Mouse (Mus musculus): ENCODE results near the gene Zdhhc20.
"Not testable (repeated sequence)": the region's sequence is repeated elsewhere in the genome, so short reads cannot be mapped to it uniquely, and the experiment has no call there.

Zdhhc20 gene

DNA sequence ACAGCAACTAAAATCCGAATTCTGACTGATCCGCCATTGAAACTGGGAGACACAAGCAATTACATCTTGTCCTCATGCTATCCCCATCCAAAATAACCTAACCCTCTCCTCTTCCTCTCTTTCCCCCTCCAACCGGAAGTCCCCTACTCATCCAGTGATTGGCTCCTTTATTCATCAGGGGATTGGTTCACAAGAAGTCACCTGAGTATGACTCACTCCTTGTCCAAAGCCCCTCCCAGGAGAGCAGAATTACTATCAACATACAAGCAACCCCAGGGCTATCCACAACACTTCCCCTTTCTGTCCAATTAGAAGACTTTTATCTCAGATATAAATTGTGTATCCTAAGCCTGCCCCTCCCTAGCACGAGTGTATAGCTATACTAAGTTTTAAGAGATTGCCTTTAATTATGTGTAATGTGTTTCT lies 28.1 kb downstream of the Zdhhc20 start:
- CTCF ChIA-PET, result interaction anchor here in 1 of 4 experiments (1.0 kb wide), 1 partner anchor 38 kb away, joined by 3 read pairs; no protein-coding TSS in a partner anchor
- POLR2A ChIA-PET, result interaction anchor here in 2 of 4 experiments (0.8 to 4.1 kb wide), 24 partner anchors 8 to 65 kb away, joined by 3 to 24 read pairs (median 5); partner anchors contain the start of genes Mrpl57 (in 2 of the 2), Ska3 (in 2 of the 2), Zdhhc20 (in 2 of the 2) and Sap18 (in 1 of the 2)

DNA sequence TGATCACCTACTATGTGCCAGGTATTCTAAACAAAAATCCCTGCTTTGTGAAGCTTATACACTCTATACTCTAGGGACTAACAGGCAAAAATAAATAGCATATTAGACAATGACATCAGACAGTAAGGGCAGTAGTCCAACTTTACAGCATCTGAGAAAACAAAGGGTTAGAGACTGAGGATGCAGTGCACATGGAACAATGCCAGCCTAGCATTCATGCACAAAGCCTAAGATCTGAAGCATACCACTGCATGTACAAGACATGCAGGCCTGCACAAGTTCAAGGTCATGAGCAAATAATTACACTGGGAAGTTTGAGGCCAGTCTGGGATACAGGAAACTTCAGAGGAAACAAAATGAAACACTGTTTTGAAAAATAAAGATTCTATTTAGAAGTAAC lies 30.6 kb downstream of the Zdhhc20 start:
- ChIA-PET CTCF (no interaction called here), POLR2A (interaction anchor here in 2 of 4 experiments (0.9 to 4.1 kb wide), 9 partner anchors 8 to 33 kb away, joined by 3 to 24 read pairs (median 7); partner anchors contain the start of genes Mrpl57 (in 1 of the 2), Ska3 (in 1 of the 2) and Zdhhc20 (in 1 of the 2))

DNA sequence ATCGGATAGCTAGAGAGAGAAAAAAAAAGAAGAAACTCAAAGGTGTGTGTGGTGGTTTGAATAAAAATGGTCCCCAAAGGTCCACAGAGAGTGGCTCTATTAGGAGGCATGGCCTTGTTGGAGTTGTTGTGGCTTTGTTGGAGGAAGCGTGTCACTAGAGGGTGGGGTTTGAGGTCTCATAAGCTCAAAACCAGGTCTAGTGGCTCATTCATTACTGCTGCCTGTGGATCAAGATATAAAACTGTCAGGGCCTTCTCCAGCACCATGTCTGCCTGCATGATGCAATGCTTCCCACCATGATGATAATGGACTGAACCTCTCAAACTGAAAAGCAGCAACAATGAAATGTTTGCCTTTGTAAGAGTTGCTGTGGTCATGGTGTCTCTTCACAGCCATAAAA lies 31.5 kb downstream of the Zdhhc20 start:
- ChIA-PET CTCF (no interaction called here), POLR2A (interaction anchor here in 2 of 4 experiments (0.8 to 4.1 kb wide), 11 partner anchors 8 to 53 kb away, joined by 3 to 18 read pairs (median 4); partner anchors contain the start of genes Mrpl57 (in 1 of the 2), Ska3 (in 1 of the 2) and Zdhhc20 (in 1 of the 2))

DNA sequence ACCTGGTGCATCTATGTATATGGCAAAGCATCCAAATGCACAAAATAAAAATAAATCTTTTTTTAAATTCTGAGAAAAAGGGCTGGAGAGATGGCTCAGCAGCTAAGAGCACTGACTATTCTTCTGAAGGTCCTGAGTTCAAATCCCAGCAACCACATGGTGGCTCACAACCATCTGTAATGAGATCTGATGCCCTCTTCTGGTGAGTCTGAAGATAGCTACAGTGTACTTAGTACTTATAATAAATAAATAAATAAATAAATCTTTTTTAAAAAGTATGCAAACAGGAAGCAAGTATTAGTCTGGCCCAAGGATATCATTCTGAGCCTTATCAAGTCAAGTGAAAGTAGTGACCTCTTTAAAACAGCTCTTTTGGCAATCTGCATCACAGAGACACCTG lies 34.0 kb downstream of the Zdhhc20 start:
- CTCF ChIA-PET, result not testable (repeated sequence)
- POLR2A ChIA-PET, result interaction anchor here in 2 of 4 experiments (0.6 to 1.4 kb wide), 4 partner anchors 34 to 112 kb away, joined by 3 to 4 read pairs (median 3); partner anchors contain the start of gene Zdhhc20 (in 2 of the 2)

DNA sequence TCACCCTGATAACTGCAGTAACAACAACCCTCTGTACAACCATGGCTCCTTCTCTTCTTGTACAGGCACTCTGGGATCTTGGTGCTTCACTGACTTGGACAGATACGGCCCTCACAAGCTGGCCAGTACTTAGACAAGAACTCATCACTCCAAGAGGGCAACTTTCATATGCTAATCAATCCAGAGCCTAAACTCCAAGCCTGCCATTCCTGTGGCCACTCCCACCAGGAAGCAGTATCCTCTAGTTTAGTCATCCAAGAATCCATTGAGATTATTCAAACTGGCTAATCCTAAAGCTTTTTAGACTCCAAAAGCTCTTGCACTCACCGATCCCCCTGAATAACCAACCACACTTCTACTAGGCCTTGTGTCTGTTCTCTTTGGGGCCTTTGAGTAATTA lies 37.1 kb downstream of the Zdhhc20 start:
- ChIA-PET POLR2A (interaction anchor here (0.5 to 3.1 kb wide), 40 partner anchors 8 to 198 kb away, joined by 3 to 24 read pairs (median 4); partner anchors contain the start of genes Ska3 (in 2 of the 4), Zdhhc20 (in 2 of the 4), Mrpl57 (in 1 of the 4) and Xpo4 (in 1 of the 4)), CTCF (interaction anchor here in 2 of 4 experiments (1.3 to 1.4 kb wide), 2 partner anchors 27 to 59 kb away, joined by 3 to 4 read pairs; partner anchors contain the start of genes Mrpl57 (in 1 of the 2) and Ska3 (in 1 of the 2))

DNA sequence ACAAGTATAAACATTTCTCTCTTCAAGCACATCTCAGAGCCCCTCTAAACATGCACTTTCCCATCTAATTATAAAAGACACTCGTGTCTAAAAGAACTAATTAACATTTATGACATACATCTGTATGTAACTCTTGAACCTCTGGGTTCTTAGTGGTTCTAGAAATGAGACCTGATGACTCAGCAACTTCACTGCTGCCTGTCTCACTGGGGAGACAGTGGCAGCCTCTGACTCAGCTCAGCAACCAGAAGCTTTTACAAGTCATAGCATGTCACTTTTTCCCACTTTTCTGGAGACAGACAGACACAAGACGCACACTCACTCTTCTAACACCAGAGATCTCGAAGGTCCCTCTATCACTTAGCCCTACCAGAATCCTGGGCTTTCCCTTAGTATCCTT lies 39.7 kb downstream of the Zdhhc20 start:
- CTCF ChIA-PET, result no interaction called here

DNA sequence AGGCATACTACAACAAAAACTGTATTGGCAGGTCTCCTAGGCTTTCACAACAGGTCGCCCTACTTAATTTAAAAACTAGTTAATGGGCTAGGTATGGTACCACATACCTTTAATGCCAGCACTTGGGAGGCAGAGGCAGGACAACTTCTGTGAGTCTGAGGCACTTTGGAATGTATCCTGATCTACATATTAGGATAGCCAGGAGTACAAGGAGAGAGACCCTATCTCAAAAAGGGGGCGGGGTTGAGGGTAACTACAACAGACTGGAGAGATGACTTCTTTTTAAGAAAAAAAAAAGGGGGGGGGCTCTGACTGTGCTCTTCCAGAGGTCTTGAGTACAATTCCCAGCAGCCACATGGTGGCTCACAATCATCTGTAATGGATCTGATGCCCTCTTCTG lies 41.4 kb downstream of the Zdhhc20 start:
- CTCF ChIA-PET, result interaction anchor here in 1 of 4 experiments (0.7 kb wide), 1 partner anchor 36 kb away, joined by 4 read pairs; no protein-coding TSS in a partner anchor

More for the DNA sequence above, 39.7 kb downstream of the Zdhhc20 start:
- POLR2A ChIA-PET, result interaction anchor here (0.6 to 3.4 kb wide), 25 partner anchors 9 to 106 kb away, joined by 3 to 14 read pairs (median 4); partner anchors contain the start of genes Zdhhc20 (in 3 of the 4), Mrpl57 (in 2 of the 4) and Ska3 (in 2 of the 4)

DNA sequence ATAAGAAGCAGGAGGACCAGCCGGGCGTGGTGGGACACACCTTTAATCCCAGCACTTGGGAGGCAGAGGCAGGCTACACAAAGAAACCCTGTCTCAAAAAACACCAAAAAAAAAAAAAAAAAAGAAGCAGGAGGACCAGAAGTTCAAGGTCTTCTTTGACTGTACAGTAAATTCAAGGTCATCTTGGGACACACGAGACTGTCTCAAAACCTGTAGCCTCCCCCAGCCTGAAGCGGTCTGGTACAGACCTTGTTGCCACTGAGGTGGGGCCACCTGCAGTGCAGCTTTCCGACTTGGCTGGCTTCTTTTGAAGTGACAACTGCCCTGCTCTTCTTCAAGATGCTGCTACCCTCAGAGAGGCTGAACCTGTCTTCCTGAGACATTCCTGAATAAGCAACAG lies 42.0 kb downstream of the Zdhhc20 start:
- CTCF ChIA-PET, result interaction anchor here in 1 of 4 experiments (0.6 kb wide), 1 partner anchor 59 kb away, joined by 4 read pairs; no protein-coding TSS in a partner anchor
- POLR2A ChIA-PET, result interaction anchor here in 3 of 4 experiments (0.6 to 1.5 kb wide), 7 partner anchors 10 to 219 kb away, joined by 3 to 5 read pairs (median 3); partner anchors contain the start of genes Sap18 (in 1 of the 3) and Zdhhc20 (in 1 of the 3)

More for the DNA sequence above, 41.4 kb downstream of the Zdhhc20 start:
- POLR2A ChIA-PET, result interaction anchor here in 3 of 4 experiments (0.6 to 3.4 kb wide), 7 partner anchors 23 to 725 kb away, joined by 3 to 14 read pairs (median 5); partner anchors contain the start of genes Mrpl57 (in 1 of the 3), Ska3 (in 1 of the 3) and Zdhhc20 (in 1 of the 3)

DNA sequence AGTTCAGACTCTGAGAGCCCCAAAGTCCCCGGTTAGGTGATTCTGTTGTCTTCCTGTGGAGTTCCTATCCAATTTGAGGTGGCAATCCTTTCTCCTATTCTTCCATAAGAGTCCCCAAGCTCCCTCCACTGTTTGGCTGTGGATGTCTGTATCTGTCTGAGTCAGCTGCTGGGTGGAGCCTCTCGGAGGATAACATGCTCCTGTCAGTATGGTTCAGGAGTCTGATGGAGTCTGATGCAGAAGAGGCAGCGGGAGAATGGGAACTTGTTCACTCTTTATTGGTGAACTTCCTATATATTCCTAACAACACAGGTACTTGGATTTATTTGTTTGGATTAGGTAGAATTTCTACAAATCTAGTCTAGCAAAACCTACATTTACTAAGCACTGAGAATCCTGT lies 45.5 kb downstream of the Zdhhc20 start:
- CTCF ChIA-PET, result interaction anchor here in 1 of 4 experiments (0.7 kb wide), 1 partner anchor 45 kb away, joined by 4 read pairs; the partner anchor contains the start of gene Zdhhc20
- POLR2A ChIA-PET, result interaction anchor here in 3 of 4 experiments (0.6 to 2.3 kb wide), 8 partner anchors 8 to 409 kb away, joined by 3 to 7 read pairs (median 3); no protein-coding TSS in a partner anchor

DNA sequence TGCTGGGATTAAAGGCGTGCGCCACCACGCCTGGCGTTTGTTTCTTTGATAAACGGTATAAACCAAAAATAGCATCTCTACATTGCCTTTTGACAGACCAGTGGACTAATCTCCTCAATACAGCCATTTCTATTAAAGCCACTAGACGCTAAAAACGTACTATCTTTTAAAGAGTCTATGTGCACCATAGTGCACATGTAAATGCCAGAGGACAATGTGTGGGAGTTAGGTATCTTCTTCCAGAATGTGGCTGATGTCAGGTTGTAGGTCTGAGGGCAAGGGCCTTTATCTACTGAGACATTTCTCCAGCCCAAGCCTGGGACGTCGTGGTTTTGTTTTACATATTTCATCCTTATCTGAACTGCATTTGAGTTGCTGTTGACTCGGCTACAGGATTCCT lies 54.9 kb downstream of the Zdhhc20 start:
- ChIA-PET POLR2A (interaction anchor here in 1 of 4 experiments (2.3 kb wide), 1 partner anchor 29 kb away, joined by 8 read pairs; no protein-coding TSS in a partner anchor), CTCF (no interaction called here)

DNA sequence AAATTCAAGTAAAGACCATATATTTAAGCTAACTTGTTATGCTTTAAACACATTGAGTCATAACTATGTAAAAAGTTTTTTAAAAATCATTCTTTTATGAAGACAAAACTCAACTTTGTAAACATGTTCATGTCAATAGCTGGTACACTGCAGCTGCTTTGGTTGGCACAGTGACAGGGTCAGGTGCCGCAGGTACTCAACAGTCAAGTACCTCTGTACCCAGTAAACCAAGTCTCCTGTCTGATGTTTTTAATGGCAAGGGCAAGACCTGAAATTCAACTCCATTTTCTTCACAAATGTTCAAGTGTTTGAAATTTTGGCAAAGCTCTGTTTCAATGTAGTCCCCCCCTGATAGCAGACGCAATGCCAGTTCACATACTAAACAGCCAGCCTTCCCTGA lies 56.5 kb downstream of the Zdhhc20 start:
- ChIA-PET CTCF (no interaction called here), POLR2A (interaction anchor here in 3 of 4 experiments (0.5 to 4.6 kb wide), 10 partner anchors 8 to 178 kb away, joined by 3 to 24 read pairs (median 6); partner anchors contain the start of gene Zdhhc20 (in 1 of the 3))

DNA sequence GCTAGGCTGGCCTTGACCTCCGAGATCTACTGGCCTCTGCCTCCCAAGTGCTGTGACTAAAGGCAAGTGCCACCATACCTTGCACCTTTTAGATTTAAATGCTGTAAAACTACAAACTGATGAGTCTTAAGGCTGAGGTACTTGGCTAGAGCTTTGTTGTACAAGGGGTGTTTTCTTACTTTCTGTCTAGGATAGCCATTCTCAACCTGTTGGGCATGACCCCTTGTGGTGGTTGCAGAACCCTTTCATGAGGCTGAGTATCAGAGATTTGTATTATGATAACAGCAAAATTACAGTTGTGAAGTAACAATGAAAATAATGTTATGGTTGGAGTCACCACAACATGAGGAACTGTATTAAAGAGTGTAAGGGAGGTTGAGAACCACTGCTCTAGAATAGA lies 62.8 kb downstream of the Zdhhc20 start:
- ChIA-PET POLR2A (interaction anchor here in 3 of 4 experiments (0.6 to 4.2 kb wide), 31 partner anchors 9 to 683 kb away, joined by 3 to 24 read pairs (median 5); partner anchors contain the start of genes Sap18 (in 1 of the 3) and Zdhhc20 (in 1 of the 3)), CTCF (interaction anchor here in 2 of 4 experiments (0.6 to 2.1 kb wide), 2 partner anchors 26 to 88 kb away, joined by 4 to 8 read pairs; no protein-coding TSS in a partner anchor)

DNA sequence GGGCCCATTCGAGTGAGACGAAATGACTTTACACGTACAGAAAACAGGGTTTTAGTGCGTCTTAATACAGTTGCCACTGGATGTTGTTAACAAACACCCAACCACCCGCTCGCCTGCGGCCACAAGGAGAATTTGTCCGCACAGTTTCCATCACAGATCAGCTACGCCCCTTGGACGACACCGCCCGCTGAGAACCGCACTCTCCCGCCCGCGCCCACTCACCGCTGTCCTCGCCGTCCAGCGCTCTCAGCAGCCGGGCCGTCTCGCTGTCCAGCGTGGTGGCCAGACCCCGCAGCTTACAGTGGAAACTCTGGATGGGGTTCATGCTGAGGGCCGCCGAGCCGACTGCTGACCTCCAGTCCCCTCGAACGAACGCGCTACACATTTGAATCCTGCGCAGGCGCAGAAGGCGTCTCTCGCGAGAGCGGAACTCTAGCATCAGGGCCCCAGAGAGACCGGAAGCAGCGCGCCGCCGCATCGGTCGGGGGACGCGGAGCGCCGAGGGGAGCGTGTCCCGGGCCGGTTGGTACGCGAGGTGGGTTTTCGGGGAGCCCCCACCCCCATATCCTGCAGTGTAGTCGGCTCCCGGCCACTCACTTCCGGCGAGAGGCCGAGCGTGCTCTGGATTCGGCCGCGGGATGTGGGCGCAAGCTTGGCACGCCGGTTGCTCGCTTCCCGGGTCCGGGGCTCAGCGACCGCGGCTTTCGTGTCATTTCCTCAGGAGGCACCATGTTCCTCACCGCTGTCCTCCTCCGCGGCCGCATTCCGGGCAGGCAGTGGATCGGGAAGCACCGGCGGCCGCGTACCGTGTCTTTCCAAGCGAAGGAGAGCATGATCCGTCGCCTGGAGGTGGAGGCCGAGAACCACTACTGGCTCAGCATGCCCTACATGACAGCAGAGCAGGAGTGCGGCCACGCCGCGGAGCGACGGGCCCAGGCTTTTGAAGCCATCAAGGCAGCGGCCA lies 64.0 kb downstream of the Zdhhc20 start, which contains the start of the genes Ska3 and Mrpl57:
Ska3 (minus strand) TSS at position 398 of the 964 bp plus-strand sequence.
Mrpl57 (plus strand) TSS at position 447 of the 964 bp plus-strand sequence.
- POLR2A ChIA-PET, result interaction anchor here in 3 of 4 experiments (0.5 to 4.2 kb wide), 47 partner anchors 8 to 501 kb away, joined by 3 to 24 read pairs (median 4); partner anchors contain the start of genes Sap18 (in 3 of the 3), Zdhhc20 (in 2 of the 3) and Gm49361 (in 1 of the 3)
- CTCF ChIA-PET, result interaction anchor here in 2 of 4 experiments (0.6 to 2.1 kb wide), 2 partner anchors 28 to 257 kb away, joined by 3 to 4 read pairs; no protein-coding TSS in a partner anchor

DNA sequence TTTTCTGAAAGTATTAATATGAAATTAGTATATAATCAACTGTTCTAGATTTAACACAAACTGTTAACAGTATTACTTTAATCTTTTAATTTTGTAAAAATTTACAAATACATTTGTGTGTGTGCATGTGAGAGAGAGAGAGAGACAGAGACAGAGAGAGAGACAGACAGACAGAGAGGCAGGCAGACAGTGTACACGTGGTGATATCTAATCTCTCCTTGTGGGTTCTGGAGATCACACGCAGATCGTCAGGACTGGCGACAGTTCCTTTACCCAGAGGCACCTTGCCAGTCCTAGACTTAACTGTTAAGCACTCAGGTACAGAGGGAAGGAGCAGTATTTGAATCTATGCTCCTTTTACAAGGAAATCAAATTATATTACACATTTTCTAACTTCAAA lies 69.2 kb downstream of the Zdhhc20 start:
- CTCF ChIA-PET, result no interaction called here

DNA sequence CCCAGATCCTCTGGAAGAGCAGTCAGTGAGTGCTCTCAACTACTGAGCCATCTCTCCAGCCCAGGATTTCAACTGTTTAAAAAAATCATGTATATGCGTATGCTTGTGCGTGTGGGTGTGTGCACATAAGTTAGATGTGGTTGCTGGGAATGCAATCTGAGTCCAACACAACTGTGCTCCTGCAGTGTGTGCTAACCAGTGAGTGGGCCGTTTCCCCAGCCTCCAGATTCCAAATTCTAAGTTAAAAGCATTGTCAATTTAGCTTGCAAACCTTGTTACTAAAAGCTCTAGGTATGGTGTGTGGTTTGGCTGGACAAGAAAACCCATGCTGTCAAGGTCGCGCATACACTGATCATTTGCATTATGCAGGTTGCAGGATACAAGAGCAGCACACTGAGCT lies 78.2 kb downstream of the Zdhhc20 start:
- ChIA-PET CTCF (interaction anchor here in 3 of 4 experiments (0.6 to 1.1 kb wide), 3 partner anchors 12 to 37 kb away, joined by 3 to 4 read pairs (median 4); partner anchors contain the start of gene Sap18 (in 1 of the 3)), POLR2A (interaction anchor here in 2 of 4 experiments (0.6 to 7.0 kb wide), 9 partner anchors 8 to 1241 kb away, joined by 3 to 66 read pairs (median 5); partner anchors contain the start of genes Mrpl57 (in 1 of the 2), Sap18 (in 1 of the 2) and Ska3 (in 1 of the 2))

More for the DNA sequence above, 69.2 kb downstream of the Zdhhc20 start:
- POLR2A ChIA-PET, result interaction anchor here in 3 of 4 experiments (0.9 to 1.4 kb wide), 8 partner anchors 8 to 41 kb away, joined by 3 to 6 read pairs (median 3); no protein-coding TSS in a partner anchor

DNA sequence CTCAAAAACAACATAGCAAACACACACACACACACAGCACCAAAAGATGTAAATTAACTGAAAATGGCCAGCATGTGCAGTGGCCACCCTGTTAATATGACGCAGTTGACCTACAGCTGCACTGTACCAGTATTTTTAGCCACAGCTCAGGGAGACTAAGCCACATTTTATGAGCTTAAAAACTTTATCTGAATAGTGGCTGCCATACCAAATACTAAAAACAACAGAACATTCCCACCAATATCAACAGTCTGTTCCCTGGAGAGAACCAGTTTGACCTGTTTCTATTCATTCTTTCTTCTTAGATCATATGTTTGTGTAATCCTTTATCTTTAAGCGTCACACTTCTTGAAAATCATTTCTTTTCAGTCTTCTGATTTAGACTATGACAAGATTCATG lies 79.2 kb downstream of the Zdhhc20 start:
- CTCF ChIA-PET, result interaction anchor here in 1 of 4 experiments (0.7 kb wide), 1 partner anchor 104 kb away, joined by 4 read pairs; no protein-coding TSS in a partner anchor
- POLR2A ChIA-PET, result interaction anchor here in 2 of 4 experiments (0.7 to 7.0 kb wide), 9 partner anchors 9 to 79 kb away, joined by 3 to 66 read pairs (median 4); partner anchors contain the start of genes Sap18 (in 2 of the 2), Zdhhc20 (in 2 of the 2), Mrpl57 (in 1 of the 2) and Ska3 (in 1 of the 2)

DNA sequence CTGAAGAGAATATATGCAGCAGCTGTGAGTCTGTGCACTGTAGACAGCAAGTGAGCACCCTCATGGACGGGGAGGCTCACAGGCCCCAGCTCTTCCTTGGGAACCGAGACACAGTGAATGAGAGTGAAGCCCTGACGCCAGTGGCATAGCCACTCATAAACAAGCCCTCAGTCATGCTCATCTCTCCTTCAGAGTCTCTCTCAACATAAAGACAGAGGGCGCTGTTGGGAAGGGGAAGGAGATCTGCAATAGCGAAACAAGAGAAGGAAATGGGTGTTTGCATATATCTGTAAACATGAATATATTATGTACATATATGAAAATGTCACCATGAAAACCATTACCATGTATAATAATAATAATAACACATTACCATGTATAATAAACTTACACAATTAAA lies 81.5 kb downstream of the Zdhhc20 start:
- CTCF ChIA-PET, result interaction anchor here in 2 of 4 experiments (0.7 to 1.1 kb wide), 3 partner anchors 9 to 102 kb away, joined by 3 to 5 read pairs (median 3); no protein-coding TSS in a partner anchor

More for the DNA sequence above, 81.5 kb downstream of the Zdhhc20 start:
- POLR2A ChIA-PET, result interaction anchor here in 3 of 4 experiments (0.6 to 7.0 kb wide), 11 partner anchors 8 to 191 kb away, joined by 3 to 66 read pairs (median 6); partner anchors contain the start of genes Mrpl57 (in 2 of the 3), Sap18 (in 2 of the 3), Ska3 (in 2 of the 3) and Gm49361 (in 1 of the 3)
